Mouse (Mus musculus) kidney, postnatal 0 days (tissue): ENCODE results near the gene Enpep. TPM values are rescaled to one million over a fixed set of nuclear protein-coding genes. Genes with fewer than 3 reads are reported as not detected.

Experiments
- ATAC-seq: fragments of 200-750 bp; cut with Nextera tagmentation; replicated peaks from 2 replicates; pipeline ENCODE4 v1.8.0; 2017; ENCODE audit warnings: low read depth, moderate number of reproducible peaks, moderate TSS enrichment, moderate library complexity; ENCODE audit not compliant: low FRiP score
- DNase-seq: peaks from one replicate; pipeline ENCODE4 v3.0.0-alpha.2; 2016; ENCODE audit warnings: low spot score
- H3K27ac ChIP-seq: fragments of 300-500 bp; sonication (generic); 2 replicates; pipeline ENCODE4 v1.5.1; 2014; ENCODE audit warnings: mild to moderate bottlenecking
- H3K27me3 ChIP-seq: fragments of 300-500 bp; sonication (generic); 2 replicates; pipeline ENCODE4 v1.6.1; 2014; ENCODE audit warnings: low read length, mixed read lengths; ENCODE audit not compliant: insufficient read depth
- H3K36me3 ChIP-seq: fragments of 300-500 bp; sonication (generic); 2 replicates; pipeline ENCODE4 v1.6.1; 2014; ENCODE audit warnings: low read length, mixed read lengths; ENCODE audit not compliant: insufficient read depth
- H3K4me1 ChIP-seq: fragments of 300-500 bp; sonication (generic); replicated peaks from 2 replicates; pipeline ENCODE4 v1.6.1; 2014; ENCODE audit warnings: antibody characterized with exemption, low read length, mixed read lengths; ENCODE audit not compliant: insufficient read depth
- H3K4me2 ChIP-seq: fragments of 300-500 bp; sonication (generic); 2 replicates; pipeline ENCODE4 v1.6.1; 2014; ENCODE audit warnings: mild to moderate bottlenecking, low read length, moderate library complexity, mixed read lengths
- H3K4me3 ChIP-seq: fragments of 300-500 bp; sonication (generic); replicated peaks from 2 replicates; pipeline ENCODE4 v1.5.1; 2014; ENCODE audit warnings: low read depth, low read length
- H3K9ac ChIP-seq: fragments of 300-500 bp; sonication (generic); 2 replicates; pipeline ENCODE4 v1.6.1; 2014; ENCODE audit warnings: low read depth, low read length
- H3K9me3 ChIP-seq: fragments of 300-500 bp; sonication (generic); replicated peaks from 2 replicates; pipeline ENCODE4 v1.6.1; 2016; ENCODE audit warnings: low read length, inconsistent platforms, mixed read lengths
- CTCF ChIP-seq: IDR thresholded peaks from 2 replicates; pipeline ENCODE4 v1.5.1; 2016; ENCODE audit warnings: antibody characterized with exemption, low read depth, mild to moderate bottlenecking, moderate library complexity
- WGBS: fragments of 180-500 bp; shearing (Covaris S2); extraction: QIAGEN DNeasy Blood & Tissue Kit; methylation state at CpG from one replicate; pipeline ENCODE4 v1.1.7; 2014; 5-methylcytosine and 5-hydroxymethylcytosine counted together
- polyA plus RNA-seq: library from polyadenylated mRNA; unstranded; fragments of >200 nt; fragmentation: Nextera tagmentation; extraction: Ambion mirVana; gene quantifications from 2 replicates; pipeline ENCODE4 v1.2.1, GENCODE M21; 2015

The Enpep gene
- polyA plus RNA-seq, 1 experiment from 2014 or later = 108 TPM

DNA sequence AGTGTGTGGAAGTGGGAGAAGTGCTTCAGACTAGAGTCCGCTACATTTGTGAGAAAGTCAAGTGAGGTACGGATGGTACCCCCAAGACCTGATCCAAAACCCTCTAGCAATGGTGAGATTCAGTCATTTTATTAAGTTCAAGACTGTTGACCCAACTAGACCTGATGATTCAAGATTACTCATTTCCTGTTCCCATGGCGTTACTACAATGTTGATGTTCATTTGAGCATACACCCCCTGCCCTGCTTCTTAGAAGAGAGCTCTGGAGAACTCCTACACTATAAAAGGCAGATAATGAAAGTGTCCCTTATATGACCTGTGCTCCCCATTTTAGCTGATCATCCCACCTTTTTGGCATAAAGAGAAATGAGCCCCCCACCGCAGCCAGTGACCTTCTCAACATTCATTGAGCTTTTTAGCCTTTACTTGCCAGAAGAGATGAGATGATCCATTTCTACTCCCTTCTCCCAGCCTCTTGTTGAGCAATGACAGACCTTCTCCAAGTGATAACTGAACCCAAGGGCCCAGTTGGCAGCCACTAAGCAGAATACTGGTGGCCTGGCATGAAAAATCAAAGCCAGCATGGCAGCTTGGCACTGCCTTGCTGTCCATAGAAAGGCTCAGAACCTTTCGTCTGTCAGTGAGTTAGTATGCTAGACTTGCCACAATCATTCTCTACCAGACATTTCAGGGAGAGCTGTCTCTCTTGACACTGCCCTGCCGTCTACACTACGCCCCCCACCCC lies 18.7 kb downstream of the Enpep start:
- H3K9me3 ChIP-seq = no peaks in the 10 kb centered on the region
- H3K9ac ChIP-seq = no peak overlapping the region
- H3K4me1 ChIP-seq = no peaks in the 10 kb centered on the region
- WGBS = 91% methylated on average over 7 of the region's 7 CpGs
- no peak for TF ChIP-seq CTCF
- no peaks in the 10 kb centered on the region for H3K27me3 ChIP-seq
- H3K36me3 ChIP-seq = no peaks in the 10 kb centered on the region; the same call in 1 of the 2 replicates
- H3K4me2 ChIP-seq = no peak overlapping the region
- ATAC-seq (no peak), DNase-seq (no peak)
- no peak overlapping the region for H3K4me3 ChIP-seq
- H3K27ac ChIP-seq = no peak overlapping the region

DNA sequence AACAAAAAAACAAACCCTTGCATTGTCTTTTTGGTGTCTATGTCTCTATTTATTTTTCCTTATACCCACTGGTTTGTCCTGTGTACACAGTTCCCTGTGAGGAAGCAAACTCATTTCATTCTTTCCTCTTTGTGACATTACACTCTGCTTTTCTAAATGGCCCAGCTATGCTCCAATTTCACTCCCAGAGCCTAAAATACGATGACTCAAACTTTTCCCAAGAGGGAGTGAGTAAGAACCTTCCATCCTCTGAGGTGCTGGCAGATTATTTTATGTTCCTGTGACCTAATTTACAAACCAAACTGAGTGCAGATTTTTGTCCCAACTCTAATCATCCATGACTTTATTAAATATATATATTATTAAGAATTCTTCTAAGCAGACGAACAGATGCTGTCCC lies 19.3 kb downstream of the Enpep start:
- H3K9ac ChIP-seq = no peak overlapping the region
- TF ChIP-seq CTCF = no peak
- ATAC-seq (no peak), DNase-seq (no peak)
- H3K4me2 ChIP-seq = no peak overlapping the region
- no peaks in the 10 kb centered on the region for H3K9me3 ChIP-seq
- H3K36me3 ChIP-seq = no peaks in the 10 kb centered on the region
- no peak overlapping the region for H3K27ac ChIP-seq
- no peaks in the 10 kb centered on the region for H3K27me3 ChIP-seq
- no peak overlapping the region for H3K4me3 ChIP-seq
- 72% methylated on average over 2 of the region's 2 CpGs for WGBS
- H3K4me1 ChIP-seq = no peaks in the 10 kb centered on the region

DNA sequence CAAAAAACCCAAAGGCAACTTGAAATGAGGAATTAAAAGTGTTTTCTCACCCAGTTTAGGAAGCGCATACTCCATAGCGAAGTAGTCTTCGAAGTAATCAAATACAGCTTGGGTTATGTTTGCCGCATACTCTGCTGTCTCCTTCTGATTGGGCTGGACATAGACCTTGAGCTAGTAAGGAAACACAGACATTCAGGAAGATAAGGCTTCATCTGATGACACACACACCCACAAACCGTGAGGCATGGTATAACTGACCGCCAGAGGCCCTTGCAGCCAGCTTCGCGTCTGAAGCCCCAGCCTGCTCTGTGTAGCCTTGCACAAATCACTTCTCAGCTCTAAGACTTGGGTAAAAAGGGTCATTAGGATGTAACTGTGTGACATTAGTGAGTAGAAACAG lies 20.0 kb downstream of the Enpep start:
- TF ChIP-seq CTCF = no peak
- WGBS = 98% methylated on average over 8 of the region's 8 CpGs

DNA sequence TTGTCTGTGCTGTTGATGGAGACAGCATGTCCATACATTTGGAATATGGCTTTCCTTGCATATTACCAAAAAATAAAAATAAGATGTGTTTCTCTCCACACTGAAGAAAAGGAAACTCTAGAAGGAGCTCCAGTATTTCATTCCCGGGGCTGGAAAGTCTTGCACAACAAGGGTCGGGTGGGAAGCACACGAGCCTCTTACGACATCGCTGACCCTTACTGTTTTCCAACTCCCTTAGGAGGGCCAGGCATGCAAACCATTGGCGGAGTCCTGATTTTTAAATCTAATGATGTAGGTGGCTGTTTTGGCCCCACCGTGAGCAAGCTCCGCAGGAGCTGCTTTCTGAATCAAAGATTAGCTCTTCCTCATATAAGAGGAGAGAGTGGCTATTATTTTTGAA lies 20.6 kb downstream of the Enpep start:
- TF ChIP-seq CTCF = no peak
- H3K9me3 ChIP-seq = no peaks in the 10 kb centered on the region
- 65% methylated on average over 8 of the region's 8 CpGs for WGBS
- H3K9ac ChIP-seq = no peak overlapping the region
- H3K27me3 ChIP-seq = no peaks in the 10 kb centered on the region
- H3K4me3 ChIP-seq = no peak overlapping the region
- no peak for DNase-seq
- no peak for ATAC-seq
- H3K27ac ChIP-seq = no peak overlapping the region
- H3K36me3 ChIP-seq = no peaks in the 10 kb centered on the region
- H3K4me2 ChIP-seq = no peak overlapping the region
- no peaks in the 10 kb centered on the region for H3K4me1 ChIP-seq

More for the DNA sequence above, 20.0 kb downstream of the Enpep start:
- H3K27ac ChIP-seq = no peak overlapping the region
- H3K9ac ChIP-seq = no peak overlapping the region
- H3K9me3 ChIP-seq = no peaks in the 10 kb centered on the region
- H3K4me3 ChIP-seq = no peak overlapping the region
- H3K4me2 ChIP-seq = no peak overlapping the region
- ATAC-seq (no peak), DNase-seq (no peak)
- no peaks in the 10 kb centered on the region for H3K36me3 ChIP-seq
- H3K27me3 ChIP-seq = no peaks in the 10 kb centered on the region
- no peaks in the 10 kb centered on the region for H3K4me1 ChIP-seq

DNA sequence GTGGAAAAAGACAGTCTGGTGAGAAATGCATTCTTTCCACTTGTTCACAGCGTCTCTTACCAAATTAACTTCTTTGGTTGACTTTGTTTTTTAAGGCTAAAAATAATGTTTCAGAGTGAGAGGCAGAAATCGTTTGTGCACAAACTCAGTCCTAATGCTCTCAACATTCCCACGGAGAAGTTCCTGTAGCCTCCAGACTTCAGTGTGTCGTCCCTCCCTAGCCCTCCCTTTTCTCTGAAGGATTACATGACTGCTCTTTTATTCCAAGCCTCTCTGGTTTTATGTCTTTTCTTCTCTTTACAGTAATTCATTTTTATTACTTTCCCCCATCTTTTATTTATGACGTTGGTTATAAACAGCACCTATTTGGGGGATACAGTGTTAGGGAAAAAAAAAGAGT lies 22.6 kb downstream of the Enpep start:
- H3K4me3 ChIP-seq = no peak overlapping the region
- 0 out of 2 replicates have a peak overlapping the region, but pooled peaks have one; percentile 13 for H3K4me2 ChIP-seq
- no peaks in the 10 kb centered on the region for H3K36me3 ChIP-seq
- 22% methylated on average over 5 of the region's 5 CpGs for WGBS
- no peaks in the 10 kb centered on the region for H3K4me1 ChIP-seq
- DNase-seq (peak; percentile 81), ATAC-seq (no peak)
- no peaks in the 10 kb centered on the region for H3K9me3 ChIP-seq
- H3K9ac ChIP-seq = no peak overlapping the region
- H3K27ac ChIP-seq = no peak overlapping the region
- no peak for TF ChIP-seq CTCF
- no peaks in the 10 kb centered on the region for H3K27me3 ChIP-seq

DNA sequence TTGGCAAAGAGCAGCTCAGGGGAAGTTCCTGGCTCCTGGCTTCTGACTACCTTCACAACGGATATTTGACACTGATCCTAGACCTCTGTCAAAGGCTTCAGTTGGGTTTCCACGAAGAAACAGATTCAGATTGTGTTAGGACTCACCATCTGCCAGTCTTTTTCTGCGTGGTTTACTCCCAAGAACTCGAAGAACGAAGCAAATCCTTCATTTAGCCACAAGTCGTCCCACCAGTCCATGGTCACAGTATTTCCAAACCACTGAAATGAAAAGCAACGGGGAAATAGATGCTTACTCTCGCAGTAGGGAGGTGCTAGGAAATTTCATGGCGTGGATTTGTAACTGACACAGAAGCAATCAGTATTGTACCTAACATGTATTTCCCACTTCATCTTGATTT lies 23.6 kb downstream of the Enpep start:
- no peaks in the 10 kb centered on the region for H3K9me3 ChIP-seq
- 37% methylated on average over 9 of the region's 9 CpGs for WGBS
- ATAC-seq (no peak), DNase-seq (peak; percentile 85)
- H3K4me2 ChIP-seq = no peak overlapping the region
- no peaks in the 10 kb centered on the region for H3K27me3 ChIP-seq
- H3K4me1 ChIP-seq = no peaks in the 10 kb centered on the region
- no peak overlapping the region for H3K4me3 ChIP-seq
- H3K36me3 ChIP-seq = no peaks in the 10 kb centered on the region
- TF ChIP-seq CTCF = peak; percentile 64
- H3K9ac ChIP-seq = no peak overlapping the region
- H3K27ac ChIP-seq = no peak overlapping the region
